Mouse (Mus musculus): ENCODE data around the gene Zrsr1. TPM values are rescaled to one million over a fixed set of nuclear protein-coding genes. Genes with fewer than 3 reads are reported as not detected.
A peak's percentile ranks its signal among the peaks of the same experiment; 100 is the strongest.

Gene Zrsr1
- total and polyA plus RNA-seq, 3 experiments = 10.4 to 15.8 TPM; not detected in 1

DNA sequence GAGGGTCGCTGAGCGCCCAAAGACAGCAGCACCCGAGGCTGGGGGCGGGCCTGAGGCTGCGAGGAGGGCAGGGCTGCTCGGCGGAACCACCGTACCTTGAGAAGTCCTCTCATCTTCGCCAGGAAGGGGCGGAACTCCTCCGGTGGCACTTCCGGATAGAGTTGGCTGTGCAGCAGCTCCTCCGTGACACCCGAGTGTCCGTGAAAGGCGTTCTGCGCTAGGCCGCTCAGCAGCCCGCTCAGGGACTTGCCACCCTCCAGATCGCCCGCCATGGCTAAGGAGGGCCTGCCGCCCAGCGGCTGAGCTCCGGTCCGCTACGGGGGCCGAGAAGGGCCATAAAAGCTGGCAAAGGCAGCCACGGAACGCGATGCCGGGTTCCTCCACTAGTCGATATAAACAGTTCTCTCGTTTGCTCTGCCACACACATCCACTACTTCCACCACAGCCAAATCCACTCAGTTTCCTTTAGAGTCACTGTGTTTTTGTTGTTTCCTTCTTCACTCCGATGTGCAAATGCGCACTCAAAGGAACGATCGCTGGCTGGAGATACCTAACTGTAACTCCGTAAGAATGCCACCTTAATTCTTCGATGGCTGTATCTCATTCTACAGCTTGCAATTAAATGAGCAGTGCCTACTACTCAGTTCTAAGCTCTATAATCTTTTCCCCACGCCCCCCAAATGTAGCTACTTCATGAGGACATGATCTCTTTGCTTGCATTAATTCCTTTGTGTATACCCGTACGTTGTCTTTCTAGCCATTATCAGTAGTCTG lies 10.4 kb downstream of the Zrsr1 start, which contains the start of the genes Gm28048 and Commd1 (continued):
- TF ChIP-seq MEF2A (IDR thresholded peaks at IDR 0.05; ENCODE audit: extremely low read depth, insufficient replicate concordance, low read depth, low read length, poor library complexity, severe bottlenecking) (no peak), ZMIZ1 (IDR thresholded peaks at IDR 0.05; ENCODE audit: low read depth, low read length) (peak; percentile 87), CTCF (IDR thresholded peaks at IDR 0.05 in 2 of 3, conservative IDR thresholded peaks at IDR 0.05 in 1 of 3; ENCODE audit: control insufficient read depth in 1 of 3, insufficient read depth in 1 of 3, low read depth in 2 of 3, low read length in 3 of 3, poor library complexity in 1 of 3, severe bottlenecking in 1 of 3) (peak in 2 of 3 experiments; percentile 43 to 61; a peak in 5 of 6 replicates), MXI1 (IDR thresholded peaks at IDR 0.05; ENCODE audit: low read depth, low read length) (peak; percentile 62; the same call in 1 of the 2 replicates)

GRCm38 (mm10) chr11:22982846-22983245 lies 11.0 kb downstream of the Zrsr1 start:
- peaks cover 0 to 30% of the 10 kb centered on the region in 2 experiments; a peak in 2 of 4 replicates for H3K36me3 ChIP-seq (ENCODE audit: control insufficient read depth in 1 of 2, insufficient read depth in 2 of 2, low read length in 2 of 2)
- H3K4me1 ChIP-seq (ENCODE audit: control insufficient read depth in 1 of 2, insufficient read depth in 2 of 2, low read length in 2 of 2) = peaks cover 9 to 14% of the 10 kb centered on the region in 2 experiments; a peak in 3 of 4 replicates
- H3K27me3 ChIP-seq (ENCODE audit: control insufficient read depth in 1 of 2, insufficient read depth in 2 of 2, low read length in 2 of 2) = no peaks in the 10 kb centered on the region
- no peaks in the 10 kb centered on the region for H3K9me3 ChIP-seq (replicated peaks; ENCODE audit: insufficient read depth, low read length)
- no peak for TF ChIP-seq CHD2 (IDR thresholded peaks at IDR 0.05; ENCODE audit: low read length)
- peak; percentile 2; the same call in 1 of the 2 replicates for TF ChIP-seq E2F4 (IDR thresholded peaks at IDR 0.05; ENCODE audit: borderline replicate concordance, low read depth, low read length)
- TF ChIP-seq MYB (IDR thresholded peaks at IDR 0.05; ENCODE audit: low read depth, low read length) = no peak
- TF ChIP-seq ZKSCAN1 (IDR thresholded peaks at IDR 0.05; ENCODE audit: low read depth, low read length) = no peak
- no peak for TF ChIP-seq RCOR1 (IDR thresholded peaks at IDR 0.05; ENCODE audit: low read depth, low read length)
- peak overlapping the region; percentile 60 to 62 for H3K4me3 ChIP-seq (ENCODE audit: control insufficient read depth in 1 of 2, insufficient read depth in 1 of 2, low read depth in 2 of 2, low read length in 2 of 2)
- H3K27ac ChIP-seq (ENCODE audit: control insufficient read depth, low read depth, low read length) = peak overlapping the region; percentile 82
- peaks cover 27% of the 10 kb centered on the region for H3K79me2 ChIP-seq (ENCODE audit: control insufficient read depth, insufficient read depth, low read length, poor library complexity)
- peak overlapping the region; percentile 73 for H3K9ac ChIP-seq (ENCODE audit: control insufficient read depth, low read depth, low read length, poor library complexity, severe bottlenecking)
- peak; percentile 69 for DNase-seq (ENCODE audit: low read depth, low spot score)

DNA sequence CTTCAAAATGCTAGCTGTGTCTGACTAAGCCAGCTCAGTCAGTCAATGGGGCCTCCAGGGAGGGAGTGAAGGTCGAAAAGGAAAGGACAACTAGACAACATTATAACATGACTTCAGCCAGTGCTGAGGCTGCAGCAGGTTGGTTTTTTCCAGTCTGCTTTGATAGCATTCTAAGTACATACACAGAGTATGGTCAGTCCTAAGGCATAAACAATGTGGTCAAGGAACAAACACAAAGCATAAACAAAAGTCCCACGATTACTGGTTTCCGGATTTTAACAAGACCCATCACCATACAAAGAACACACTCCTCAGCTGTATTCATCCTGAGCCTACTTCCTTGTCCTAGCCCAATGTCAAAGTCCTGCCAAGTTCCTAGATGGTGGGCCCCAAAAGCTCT lies 13.7 kb downstream of the Zrsr1 start:
- H3K9me3 ChIP-seq (replicated peaks; ENCODE audit: insufficient read depth, low read length) = no peaks in the 10 kb centered on the region
- peaks cover 4 to 7% of the 10 kb centered on the region in 2 experiments; a peak in 3 of 4 replicates for H3K4me1 ChIP-seq (ENCODE audit: control insufficient read depth in 1 of 2, insufficient read depth in 2 of 2, low read length in 2 of 2)
- TF ChIP-seq ZKSCAN1 (IDR thresholded peaks at IDR 0.05; ENCODE audit: low read depth, low read length) (no peak), CTCF (IDR thresholded peaks at IDR 0.05 in 2 of 3, conservative IDR thresholded peaks at IDR 0.05 in 1 of 3; ENCODE audit: control insufficient read depth in 1 of 3, insufficient read depth in 1 of 3, low read depth in 2 of 3, low read length in 3 of 3, poor library complexity in 1 of 3, severe bottlenecking in 1 of 3) (no peak), MXI1 (IDR thresholded peaks at IDR 0.05; ENCODE audit: low read depth, low read length) (no peak), CHD2 (IDR thresholded peaks at IDR 0.05; ENCODE audit: low read length) (no peak), E2F4 (IDR thresholded peaks at IDR 0.05; ENCODE audit: borderline replicate concordance, low read depth, low read length) (no peak), JUND (IDR thresholded peaks at IDR 0.05; ENCODE audit: low read depth, low read length) (no peak), ETS1 (IDR thresholded peaks at IDR 0.05; ENCODE audit: low read depth, low read length) (no peak), TCF12 (IDR thresholded peaks at IDR 0.05; ENCODE audit: low read depth, low read length) (no peak), CHD1 (IDR thresholded peaks at IDR 0.05; ENCODE audit: low read depth, low read length) (no peak), POLR2AphosphoS5 (IDR thresholded peaks at IDR 0.05; ENCODE audit: borderline replicate concordance, low read depth, low read length) (no peak), NELFE (IDR thresholded peaks at IDR 0.05; ENCODE audit: low read depth, low read length) (no peak), BHLHE40 (IDR thresholded peaks at IDR 0.05; ENCODE audit: borderline replicate concordance, low read depth, low read length) (no peak)
- H3K9ac ChIP-seq (ENCODE audit: control insufficient read depth, low read depth, low read length, poor library complexity, severe bottlenecking) = no peak overlapping the region
- peaks cover 11% of the 10 kb centered on the region for H3K79me2 ChIP-seq (ENCODE audit: control insufficient read depth, insufficient read depth, low read length, poor library complexity)
- no peak overlapping the region for H3K27ac ChIP-seq (ENCODE audit: control insufficient read depth, low read depth, low read length)
- DNase-seq (ENCODE audit: low read depth, low spot score) = no peak
- peaks cover 0 to 16% of the 10 kb centered on the region in 2 experiments; a peak in 2 of 4 replicates for H3K36me3 ChIP-seq (ENCODE audit: control insufficient read depth in 1 of 2, insufficient read depth in 2 of 2, low read length in 2 of 2)
- H3K4me3 ChIP-seq (ENCODE audit: control insufficient read depth in 1 of 2, insufficient read depth in 1 of 2, low read depth in 2 of 2, low read length in 2 of 2) = no peak overlapping the region
- no peaks in the 10 kb centered on the region for H3K27me3 ChIP-seq (ENCODE audit: control insufficient read depth in 1 of 2, insufficient read depth in 2 of 2, low read length in 2 of 2)

Data from MEL (cell line).